Mouse (Mus musculus): Measurements from ENCODE around the gene Best2. TPM values are rescaled to one million over a fixed set of nuclear protein-coding genes. Genes with fewer than 3 reads are reported as not detected.
A peak's percentile ranks its signal among the peaks of the same experiment; 100 is the strongest.

Best2 gene
- polyA plus RNA-seq, 1 experiment from 2014 or later: not detected

- Histone ChIP-seq H3K36me3 (peaks cover 13% of the 10 kb centered on the region), H3K9ac (peak within 1 kb of the TSS; percentile 71), H3K4me2 (replicated peaks) (peak within 1 kb of the TSS; percentile 98), H3K4me3 (peak within 1 kb of the TSS; percentile 59), H3K27me3 (peaks cover 27% of the 10 kb centered on the region), H3K4me1 (peaks cover 74% of the 10 kb centered on the region), H3K27ac (peak within 1 kb of the TSS; percentile 48; the same call in 1 of the 2 replicates), H3K9me3 (no peaks in the 10 kb centered on the region)
- under 1% methylated on average over 63 of the region's 63 CpGs for WGBS
- ATAC-seq (ENCODE audit: low FRiP score, low read depth): peak; percentile 58
These were observed 35.9 kb downstream of the Best2 start, which contains the start of gene Junb for GRCm38 (mm10) chr8:84978248-84978940. Junb (minus strand) TSS chr8:84978718.

DNA sequence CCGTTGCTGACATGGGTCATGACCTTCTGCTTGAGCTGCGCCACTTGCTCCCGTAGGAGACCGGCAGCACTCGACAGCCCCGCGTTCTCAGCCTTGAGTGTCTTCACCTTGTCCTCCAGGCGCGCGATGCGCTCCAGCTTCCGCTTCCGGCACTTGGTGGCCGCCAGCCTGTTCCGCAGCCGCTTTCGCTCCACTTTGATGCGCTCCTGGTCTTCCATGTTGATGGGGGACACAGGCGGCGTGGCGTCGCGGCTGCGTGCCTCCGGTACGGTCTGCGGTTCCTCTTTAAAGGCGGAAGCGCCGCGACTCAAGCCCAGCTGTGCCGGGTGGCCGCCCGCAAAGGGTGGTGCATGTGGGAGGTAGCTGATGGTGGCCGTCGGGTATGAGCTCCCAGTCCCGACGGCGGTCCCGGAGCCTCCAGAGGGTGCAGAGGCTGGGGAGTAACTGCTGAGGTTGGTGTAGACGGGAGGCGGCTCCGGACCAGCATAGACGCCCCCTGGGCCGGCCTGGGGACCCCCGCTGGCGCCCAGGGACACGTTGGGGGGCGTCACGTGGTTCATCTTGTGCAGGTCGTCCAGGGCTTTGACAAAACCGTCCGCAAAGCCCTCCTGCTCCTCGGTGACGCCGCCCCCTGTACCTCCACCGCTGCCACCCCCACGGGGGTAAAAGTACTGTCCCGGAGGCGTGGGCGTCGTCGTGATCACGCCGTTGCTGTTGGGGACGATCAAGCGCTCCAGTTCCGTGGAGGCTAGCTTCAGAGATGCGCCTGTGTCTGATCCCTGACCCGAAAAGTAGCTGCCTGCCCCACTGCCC is 36.7 kb downstream of the Best2 start:
- peaks cover 27% of the 10 kb centered on the region for H3K27me3 ChIP-seq
- peak overlapping the region; percentile 98 for H3K4me2 ChIP-seq (replicated peaks)
- H3K4me1 ChIP-seq: peaks cover 74% of the 10 kb centered on the region
- peaks cover 21% of the 10 kb centered on the region for H3K36me3 ChIP-seq
- no peak for ATAC-seq (ENCODE audit: low FRiP score, low read depth)
- peak overlapping the region; percentile 59 for H3K4me3 ChIP-seq
- H3K9ac ChIP-seq: peak overlapping the region; percentile 71
- peak overlapping the region; percentile 48; the same call in 1 of the 2 replicates for H3K27ac ChIP-seq
- WGBS: under 1% methylated on average over 68 of the region's 70 CpGs
- H3K9me3 ChIP-seq: no peaks in the 10 kb centered on the region

DNA sequence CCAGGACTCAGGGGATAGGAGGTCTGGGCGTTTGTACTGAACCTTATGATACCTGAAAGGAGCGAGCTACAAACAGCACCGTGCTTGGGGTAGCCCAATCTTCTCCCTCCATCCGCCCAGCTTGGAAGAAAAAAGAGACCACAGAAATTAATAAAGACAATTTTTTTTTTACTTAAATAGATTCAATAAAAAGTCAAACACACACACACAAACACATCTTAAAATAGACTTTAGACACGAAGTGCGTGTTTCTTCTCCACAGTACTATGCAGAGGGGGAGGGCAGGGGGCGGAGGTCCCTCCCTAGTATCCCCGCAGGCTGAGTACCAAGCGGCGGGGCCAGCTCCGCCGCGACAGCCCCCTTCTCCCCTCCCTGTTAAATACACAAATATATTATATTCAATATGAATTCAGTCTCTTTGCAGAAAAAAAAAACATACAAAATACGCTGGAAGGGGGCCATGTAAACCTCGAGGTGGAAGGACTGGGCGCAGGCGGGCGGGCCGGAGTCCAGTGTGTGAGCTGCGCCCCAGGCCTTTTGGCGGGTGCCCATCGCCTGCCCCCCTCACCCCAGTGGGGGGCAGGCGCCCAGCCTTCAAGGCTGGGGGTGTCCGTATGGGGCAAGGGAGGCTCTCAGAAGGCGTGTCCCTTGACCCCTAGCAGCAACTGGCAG is 37.4 kb downstream of the Best2 start:
- no peak for ATAC-seq (ENCODE audit: low FRiP score, low read depth)
- H3K27me3 ChIP-seq: peaks cover 27% of the 10 kb centered on the region
- H3K36me3 ChIP-seq: peaks cover 28% of the 10 kb centered on the region
- H3K4me1 ChIP-seq: peaks cover 68% of the 10 kb centered on the region
- peak overlapping the region; percentile 59 for H3K4me3 ChIP-seq
- H3K27ac ChIP-seq: no peak overlapping the region
- 3% methylated on average over 25 of the region's 25 CpGs for WGBS
- peak overlapping the region; percentile 98 for H3K4me2 ChIP-seq (replicated peaks)
- no peaks in the 10 kb centered on the region for H3K9me3 ChIP-seq
- peak overlapping the region; percentile 71 for H3K9ac ChIP-seq

DNA sequence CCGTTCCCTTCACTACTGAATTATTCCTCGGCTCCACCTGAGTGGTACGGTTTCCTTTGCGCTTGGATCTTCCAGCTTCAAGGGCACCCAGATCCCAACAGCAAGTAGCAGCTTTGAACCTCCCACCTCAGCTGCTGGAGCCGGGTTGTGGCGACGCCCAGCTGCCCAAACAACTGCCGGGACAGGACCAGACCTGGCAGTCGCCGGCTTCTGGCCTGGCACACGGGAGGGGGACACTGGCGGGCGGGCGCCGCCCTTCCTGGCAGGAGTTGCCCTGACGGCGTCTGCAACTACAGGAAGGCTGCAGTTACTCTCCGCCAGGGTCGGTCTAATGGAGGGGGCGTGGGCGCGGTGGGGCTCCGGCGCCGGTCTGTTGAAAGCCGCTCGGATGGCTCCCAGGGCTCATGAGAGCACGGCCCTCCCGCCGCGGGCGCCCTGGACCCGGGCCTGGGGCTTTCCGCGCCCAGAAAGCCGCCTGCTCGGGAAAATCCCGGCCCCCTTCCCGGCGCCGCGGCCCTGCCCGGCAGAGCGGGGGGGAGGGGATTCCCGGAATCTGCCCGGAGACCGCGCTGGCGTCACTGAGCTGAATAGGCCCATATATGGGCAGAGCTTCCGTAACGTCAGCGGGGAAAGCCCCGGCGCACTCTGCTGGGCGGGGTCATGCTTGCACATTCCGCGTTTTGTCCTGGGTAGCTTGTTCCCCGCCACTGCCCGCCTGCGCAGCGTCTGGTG is 38.1 kb downstream of the Best2 start:
- Histone ChIP-seq H3K4me3 (peak overlapping the region; percentile 59), H3K4me1 (peaks cover 63% of the 10 kb centered on the region), H3K9ac (peak overlapping the region; percentile 71), H3K4me2 (replicated peaks) (peak overlapping the region; percentile 98), H3K36me3 (peaks cover 35% of the 10 kb centered on the region), H3K27me3 (peaks cover 27% of the 10 kb centered on the region), H3K27ac (peak overlapping the region; percentile 58), H3K9me3 (no peaks in the 10 kb centered on the region)
- under 1% methylated on average over 57 of the region's 61 CpGs for WGBS
- ATAC-seq (ENCODE audit: low FRiP score, low read depth): peak; percentile 80

GRCm38 (mm10) chr8:84975434-84975833 is 38.9 kb downstream of the Best2 start:
- WGBS: 23% methylated on average over 7 of the region's 7 CpGs
- Histone ChIP-seq H3K9ac (no peak overlapping the region), H3K4me1 (peaks cover 63% of the 10 kb centered on the region), H3K27me3 (peaks cover 27% of the 10 kb centered on the region), H3K9me3 (no peaks in the 10 kb centered on the region), H3K36me3 (peaks cover 40% of the 10 kb centered on the region), H3K4me2 (replicated peaks) (peak overlapping the region; percentile 98), H3K4me3 (0 out of 2 replicates have a peak overlapping the region, but pooled peaks have one; percentile 59), H3K27ac (peak overlapping the region; percentile 58; the same call in 1 of the 2 replicates)
- ATAC-seq (ENCODE audit: low FRiP score, low read depth): no peak

- Histone ChIP-seq H3K9ac (no peak overlapping the region; the same call in 1 of the 2 replicates), H3K4me2 (replicated peaks) (no peak overlapping the region), H3K4me1 (peaks cover 58% of the 10 kb centered on the region), H3K9me3 (no peaks in the 10 kb centered on the region), H3K36me3 (peaks cover 40% of the 10 kb centered on the region), H3K27me3 (peaks cover 27% of the 10 kb centered on the region), H3K27ac (no peak overlapping the region), H3K4me3 (no peak overlapping the region)
- ATAC-seq (ENCODE audit: low FRiP score, low read depth): no peak
- WGBS: 74% methylated on average over 8 of the region's 8 CpGs
These were observed 39.7 kb downstream of the Best2 start for GRCm38 (mm10) chr8:84974543-84975142.

DNA sequence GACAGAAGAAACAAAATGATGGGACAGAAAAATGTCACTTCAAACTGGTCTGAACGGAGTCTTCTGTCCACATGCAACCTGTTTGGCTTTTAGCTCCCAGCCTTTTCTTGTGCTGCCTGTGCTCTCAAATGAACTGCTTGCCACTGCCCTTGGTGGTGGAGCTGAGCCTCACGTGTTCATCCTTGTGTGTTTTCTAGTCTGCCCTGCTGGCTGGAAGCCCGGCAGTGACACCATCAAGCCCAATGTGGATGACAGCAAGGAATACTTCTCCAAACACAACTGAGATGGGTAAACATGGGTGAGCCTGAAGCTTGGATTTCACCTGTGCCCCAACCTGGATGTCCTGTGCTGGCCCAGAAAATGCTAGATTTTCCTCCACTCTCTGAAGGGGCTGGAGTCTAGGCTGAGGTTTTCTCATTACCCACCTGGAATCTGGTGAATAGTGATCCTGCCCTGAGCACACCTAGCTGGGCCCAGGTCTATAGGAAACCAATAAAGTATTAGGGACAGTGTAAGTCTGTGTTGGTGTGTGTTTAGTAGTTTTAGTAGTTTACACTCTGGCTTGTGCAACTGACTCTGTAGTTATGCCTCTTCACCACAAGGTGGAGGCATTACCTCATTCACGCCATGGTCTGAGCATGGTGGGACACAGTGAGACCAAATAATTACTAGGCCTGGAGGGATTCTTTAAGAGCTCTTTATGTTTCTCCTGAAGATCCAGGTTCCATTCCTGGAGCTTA is 40.4 kb downstream of the Best2 start:
- Histone ChIP-seq H3K27ac (no peak overlapping the region), H3K4me3 (no peak overlapping the region), H3K4me2 (replicated peaks) (no peak overlapping the region), H3K9me3 (no peaks in the 10 kb centered on the region), H3K36me3 (peaks cover 40% of the 10 kb centered on the region), H3K9ac (no peak overlapping the region), H3K27me3 (peaks cover 25% of the 10 kb centered on the region), H3K4me1 (peaks cover 51% of the 10 kb centered on the region)
- 65% methylated on average over 4 of the region's 4 CpGs for WGBS
- ATAC-seq (ENCODE audit: low FRiP score, low read depth): 0 out of 2 replicates have a peak, but pooled peaks have one; percentile 12

GRCm38 (mm10) chr8:84973079-84973478 is 41.3 kb downstream of the Best2 start:
- no peak overlapping the region for H3K4me2 ChIP-seq (replicated peaks)
- no peak for ATAC-seq (ENCODE audit: low FRiP score, low read depth)
- H3K4me3 ChIP-seq: no peak overlapping the region
- no peak overlapping the region for H3K9ac ChIP-seq
- no peaks in the 10 kb centered on the region for H3K9me3 ChIP-seq
- H3K27me3 ChIP-seq: peaks cover 16% of the 10 kb centered on the region
- H3K4me1 ChIP-seq: peaks cover 51% of the 10 kb centered on the region
- H3K36me3 ChIP-seq: peaks cover 40% of the 10 kb centered on the region
- H3K27ac ChIP-seq: no peak overlapping the region
- 88% methylated on average over 1 of the region's 1 CpGs for WGBS

GRCm38 (mm10) chr8:84970913-84971312 is 43.4 kb downstream of the Best2 start:
- ATAC-seq (ENCODE audit: low FRiP score, low read depth): no peak
- WGBS: 61% methylated on average over 5 of the region's 5 CpGs
- peaks cover 44% of the 10 kb centered on the region for H3K4me1 ChIP-seq
- no peaks in the 10 kb centered on the region for H3K27me3 ChIP-seq
- no peak overlapping the region; the same call in 1 of the 2 replicates for H3K27ac ChIP-seq
- H3K36me3 ChIP-seq: peaks cover 40% of the 10 kb centered on the region
- peak overlapping the region; percentile 80 for H3K4me3 ChIP-seq
- H3K9me3 ChIP-seq: no peaks in the 10 kb centered on the region
- H3K4me2 ChIP-seq (replicated peaks): peak overlapping the region; percentile 94
- H3K9ac ChIP-seq: peak overlapping the region; percentile 93

- Histone ChIP-seq H3K27ac (peak overlapping the region; percentile 87), H3K27me3 (no peaks in the 10 kb centered on the region), H3K4me1 (peaks cover 40% of the 10 kb centered on the region), H3K9me3 (no peaks in the 10 kb centered on the region), H3K36me3 (peaks cover 40% of the 10 kb centered on the region), H3K9ac (peak overlapping the region; percentile 93), H3K4me3 (peak overlapping the region; percentile 80), H3K4me2 (replicated peaks) (peak overlapping the region; percentile 94)
- ATAC-seq (ENCODE audit: low FRiP score, low read depth): no peak
- 7% methylated on average over 21 of the region's 21 CpGs for WGBS
These were observed 44.1 kb downstream of the Best2 start for GRCm38 (mm10) chr8:84970135-84970790.

All from limb, embryonic 13.5 days (tissue).